Mouse (Mus musculus) C2C12 (cell line): ENCODE measurements around the gene Taf6l.

Source experiments
- CTCF ChIP-seq: IDR thresholded peaks from one replicate; pipeline ENCODE4 v1.5.1; 2011; ENCODE audit not compliant: control insufficient read depth, insufficient read depth, insufficient read length
- FOSL1 ChIP-seq: IDR thresholded peaks from one replicate; pipeline ENCODE4 v1.8.0; 2011; ENCODE audit warnings: mild to moderate bottlenecking, low read length; ENCODE audit not compliant: poor library complexity, insufficient read depth, severe bottlenecking

GRCm38 (mm10) chr19:8818301-8818798, 32.1 kb upstream of the Taf6l start:
- TF ChIP-seq CTCF (no peak), FOSL1 (no peak)
